Mouse (Mus musculus): ENCODE measurements around the gene Ptrh2.

The Ptrh2 gene

DNA sequence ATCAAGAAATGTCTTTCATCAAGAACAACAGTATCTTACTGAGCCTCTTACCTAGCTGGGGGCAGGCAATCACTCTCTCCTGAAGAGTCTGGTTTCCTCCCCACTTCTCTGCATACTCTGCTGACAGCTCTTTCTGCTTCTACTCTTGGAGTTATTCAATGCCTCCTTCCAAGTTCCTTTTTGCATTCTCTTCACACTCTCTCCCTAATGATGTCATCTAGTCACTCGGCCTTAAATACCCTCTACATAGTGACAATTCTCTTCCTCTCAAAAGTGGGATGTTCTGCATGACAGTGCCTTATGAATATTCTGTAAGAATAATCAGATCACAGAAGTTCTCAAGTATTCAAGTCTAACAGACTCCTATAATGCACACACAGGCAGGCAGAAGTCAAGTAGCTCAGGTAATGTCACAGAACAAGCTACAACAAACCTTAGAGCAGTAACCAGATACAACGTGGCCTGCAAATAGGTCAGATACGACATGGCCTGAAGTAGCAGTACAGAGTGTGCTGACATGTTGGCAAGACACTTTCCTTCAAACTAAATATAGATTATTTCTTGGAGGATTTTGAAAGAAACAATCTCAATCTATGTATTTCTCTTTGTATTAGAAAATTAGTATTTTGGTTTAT lies 12.6 kb upstream of the Ptrh2 start:
- no peak for DNase-seq (ENCODE audit: low read depth)

DNA sequence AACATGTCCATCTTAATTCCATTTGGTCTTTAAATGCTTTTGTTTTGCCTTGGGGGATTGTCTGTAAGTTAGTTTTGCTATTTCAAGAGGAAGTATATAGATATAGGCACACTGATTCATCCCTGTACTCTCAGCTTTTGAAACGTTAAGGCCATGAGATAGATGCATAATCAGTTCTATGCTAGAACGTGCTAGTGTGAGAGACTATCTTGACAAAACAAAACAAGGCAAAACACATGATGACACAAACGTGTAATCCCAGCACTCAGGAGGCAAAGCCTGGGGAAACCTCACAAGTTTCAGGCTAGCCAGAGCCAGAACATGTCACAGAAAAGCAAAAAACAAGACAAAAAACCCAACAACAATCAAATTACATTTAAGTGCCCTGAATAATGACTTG lies 11.0 kb upstream of the Ptrh2 start:
- no peak for DNase-seq (ENCODE audit: low read depth)

DNA sequence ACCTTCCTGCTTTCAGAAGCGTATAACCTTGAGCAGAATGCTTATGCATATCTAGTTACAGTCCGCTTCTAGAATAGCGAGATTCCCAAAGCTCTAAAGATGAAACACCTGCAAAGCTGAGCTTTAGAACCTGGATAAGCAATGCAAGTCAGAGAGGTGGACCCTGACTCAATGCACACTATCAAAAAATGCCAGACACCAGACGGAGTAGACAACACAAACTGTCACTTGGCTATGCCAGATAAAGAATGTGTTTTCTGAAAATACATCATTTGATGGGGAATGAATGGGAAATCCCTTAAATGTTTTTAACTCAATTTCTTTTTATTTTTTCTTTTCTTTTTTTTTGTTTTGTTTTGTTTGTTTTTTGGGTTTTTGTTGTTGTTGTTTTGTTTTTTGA lies 8.3 kb upstream of the Ptrh2 start:
- no peak for DNase-seq (ENCODE audit: low read depth)

DNA sequence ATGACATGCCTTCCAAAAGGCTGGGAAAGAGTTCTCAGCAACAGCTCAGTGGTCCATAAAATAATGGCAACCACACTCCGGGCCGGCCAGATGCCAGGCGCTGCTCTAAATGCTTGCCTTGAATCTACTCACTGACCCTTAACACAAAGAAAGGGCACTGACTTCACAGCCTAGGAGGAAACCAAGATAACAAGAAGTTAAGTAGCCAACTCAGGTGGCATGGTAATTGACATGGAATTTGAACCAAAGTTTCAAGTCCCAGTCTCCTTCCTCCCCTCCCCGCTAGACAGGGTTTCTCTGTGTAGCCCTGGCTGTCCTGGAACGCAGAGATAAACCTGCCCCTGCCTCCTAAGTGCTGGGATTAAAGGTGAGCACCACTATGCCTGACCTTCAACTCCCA lies 4.8 kb upstream of the Ptrh2 start:
- no peak for DNase-seq (ENCODE audit: low read depth)

DNA sequence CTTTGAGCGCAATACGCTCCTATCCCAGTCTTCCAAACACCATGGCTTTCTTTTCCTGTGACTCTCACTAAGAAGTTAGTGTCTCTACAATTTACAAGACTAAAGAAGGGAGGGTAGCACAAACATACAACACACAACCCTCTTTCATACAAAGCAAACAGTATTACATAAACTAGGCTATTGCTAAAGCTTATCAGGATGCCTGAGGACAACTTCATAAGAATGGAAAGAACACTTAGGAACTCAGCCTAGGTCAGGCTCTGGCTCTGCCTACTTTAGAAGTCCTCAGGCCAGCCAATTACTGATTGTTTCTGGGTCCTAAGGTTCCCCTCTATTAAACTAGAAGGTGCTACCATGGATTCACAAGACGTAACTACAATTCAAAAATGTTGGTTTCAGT lies 3.1 kb upstream of the Ptrh2 start:
- DNase-seq (ENCODE audit: low read depth): no peak

DNA sequence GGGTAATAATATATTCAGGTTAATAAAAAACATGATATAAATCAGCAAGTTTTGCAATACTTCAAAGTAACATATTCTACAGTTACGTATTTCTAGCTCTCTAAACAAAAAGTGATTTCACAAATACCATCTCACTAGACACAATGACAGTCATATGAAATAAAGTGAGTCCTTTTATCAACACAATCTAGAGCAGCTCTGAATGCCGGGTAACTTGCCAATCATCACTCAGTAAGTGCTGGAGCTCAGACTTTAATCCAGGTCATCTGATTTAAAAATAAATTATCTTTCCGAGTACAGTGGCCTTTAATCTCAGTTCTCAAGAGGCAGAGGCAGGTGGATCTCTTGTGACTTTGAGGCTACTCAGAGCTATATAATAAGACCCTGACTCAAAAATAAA lies 2.4 kb upstream of the Ptrh2 start:
- DNase-seq (ENCODE audit: low read depth): no peak

DNA sequence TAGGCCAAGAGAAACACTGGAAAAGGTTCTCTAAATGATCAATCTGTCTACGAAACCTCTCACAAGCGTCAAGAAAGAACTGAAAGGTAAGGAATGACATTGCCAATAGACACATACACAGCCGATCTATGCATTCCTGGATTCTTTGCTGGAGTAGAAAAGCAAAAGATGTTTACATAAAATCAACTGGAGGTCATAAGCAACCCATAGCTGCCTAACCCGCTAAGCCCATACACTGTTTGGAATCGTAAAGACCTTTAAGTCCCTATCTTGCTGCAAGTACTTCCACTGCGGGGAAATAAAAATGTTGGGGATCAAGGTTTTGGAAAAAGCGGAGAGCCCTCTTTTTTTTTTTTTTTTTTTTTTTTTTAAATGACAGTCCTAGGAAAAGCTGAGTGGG lies 924 bp upstream of the Ptrh2 start:
- DNase-seq (ENCODE audit: low read depth): no peak

DNA sequence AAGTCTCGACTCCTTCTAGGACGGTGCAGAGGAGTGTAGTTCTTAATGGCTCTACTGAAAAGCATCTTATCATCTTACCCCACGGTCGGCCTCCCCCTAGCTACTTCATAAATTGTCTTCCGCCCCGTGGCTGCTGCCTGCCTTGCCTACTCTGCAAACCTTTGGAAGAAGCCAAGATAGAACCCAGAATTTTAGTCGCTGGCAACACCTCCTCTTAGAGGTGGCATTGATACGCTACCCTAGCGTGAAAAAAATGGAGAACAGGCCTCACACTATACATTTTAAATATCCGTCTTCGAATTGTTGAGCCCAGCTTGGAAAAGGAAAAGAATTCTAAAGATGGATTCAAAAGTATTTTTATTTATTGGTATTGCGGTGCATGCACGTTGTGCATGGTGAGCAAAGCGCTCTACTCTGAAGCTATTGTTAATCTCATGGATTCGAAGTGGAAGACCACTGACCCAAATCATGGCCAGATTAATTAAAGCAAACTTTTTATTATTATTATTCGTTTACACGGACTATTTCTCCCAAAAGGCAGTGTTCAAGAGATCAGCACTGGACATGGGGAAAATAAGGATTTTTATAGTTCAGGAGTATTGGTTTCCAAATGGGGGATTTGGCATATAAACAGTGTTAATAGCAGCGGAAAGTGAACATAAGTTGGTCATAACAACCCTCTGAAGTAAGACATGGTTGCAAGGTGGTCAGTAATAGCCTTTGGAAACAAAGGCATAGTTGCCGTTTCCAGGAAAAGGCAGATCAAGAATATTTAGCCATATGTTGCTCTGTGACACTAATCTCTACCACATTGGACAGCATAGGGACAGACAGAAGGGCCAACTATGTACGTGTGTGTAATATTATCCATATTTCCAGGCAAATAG lies 584 bp downstream of the Ptrh2 start:
- DNase-seq (ENCODE audit: low read depth): no peak

DNA sequence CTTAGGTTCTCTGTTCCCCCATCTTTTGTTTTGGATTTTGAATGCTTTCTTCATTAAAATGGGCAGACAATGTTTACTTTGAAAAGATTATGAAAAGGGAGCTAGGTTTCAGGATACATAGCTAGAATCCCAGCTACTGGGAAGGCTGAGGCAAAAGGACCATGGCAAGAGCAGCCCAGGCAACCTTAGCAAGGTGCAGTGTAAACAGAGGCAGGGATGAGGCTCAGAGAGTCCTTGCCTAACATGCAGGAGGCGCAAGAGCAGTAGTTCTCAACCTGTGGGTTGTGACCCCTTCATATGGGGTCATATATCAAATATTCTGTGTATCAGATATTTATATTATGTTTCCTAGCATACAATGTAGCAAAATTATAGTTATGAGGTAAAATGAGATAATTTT lies 1.6 kb downstream of the Ptrh2 start:
- no peak for DNase-seq (ENCODE audit: low read depth)

DNA sequence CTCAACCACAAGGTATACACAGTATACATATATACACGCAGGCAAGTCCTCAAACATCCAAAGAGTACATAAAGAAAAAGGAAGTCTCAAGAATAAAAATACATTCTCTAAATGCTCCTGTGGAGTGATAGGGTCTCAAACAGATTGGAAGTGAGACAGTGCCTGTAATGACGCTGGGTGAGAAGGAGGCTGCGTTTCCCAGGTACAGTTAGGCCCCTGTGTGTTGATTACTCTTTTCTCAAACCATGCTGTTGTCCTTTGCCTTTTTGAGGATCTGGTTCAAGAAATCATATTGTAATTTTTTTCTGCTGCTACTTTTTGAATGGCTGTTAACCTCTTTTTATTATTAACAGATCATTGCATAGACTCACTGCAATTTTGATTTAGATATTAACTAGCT lies 6.6 kb downstream of the Ptrh2 start:
- no peak for DNase-seq (ENCODE audit: low read depth)

DNA sequence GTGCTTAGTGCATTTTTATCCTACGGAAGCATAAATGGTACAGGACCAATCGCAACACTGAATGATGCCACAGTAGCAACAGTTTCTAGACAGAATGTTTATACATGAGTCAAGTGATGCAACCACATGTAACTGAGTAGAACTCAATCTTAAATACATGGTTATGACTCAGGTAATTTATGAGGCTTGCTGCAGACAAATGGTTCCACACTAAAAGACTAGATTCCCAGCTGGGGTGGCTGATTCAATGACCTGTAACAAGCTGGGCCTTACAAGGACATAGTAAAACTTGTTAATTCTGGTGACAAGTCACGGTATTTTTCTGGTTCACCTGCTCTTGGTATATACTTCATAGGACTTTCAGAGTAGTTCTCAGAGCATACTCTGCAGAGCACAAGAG lies 7.7 kb downstream of the Ptrh2 start:
- no peak for DNase-seq (ENCODE audit: low read depth)

DNA sequence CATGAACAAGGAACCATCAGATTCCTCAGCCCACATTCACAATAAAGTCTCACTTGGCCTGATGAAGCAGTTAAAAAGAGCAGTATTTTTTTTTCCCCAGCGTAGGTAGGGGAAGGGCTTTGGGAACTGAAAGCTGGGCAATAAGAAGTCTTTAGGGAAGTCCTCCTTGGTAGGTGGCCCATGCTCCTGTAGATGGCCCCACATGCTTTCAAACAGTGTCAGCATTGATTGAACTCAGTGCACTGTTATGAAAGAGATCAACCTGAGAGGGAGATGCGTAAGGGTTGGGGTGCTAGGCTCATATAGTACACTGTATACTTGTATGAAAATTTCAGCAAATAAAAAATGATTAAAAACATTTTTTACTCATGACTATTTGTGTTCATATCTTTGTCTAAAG lies 8.2 kb downstream of the Ptrh2 start:
- DNase-seq (ENCODE audit: low read depth): no peak

DNA sequence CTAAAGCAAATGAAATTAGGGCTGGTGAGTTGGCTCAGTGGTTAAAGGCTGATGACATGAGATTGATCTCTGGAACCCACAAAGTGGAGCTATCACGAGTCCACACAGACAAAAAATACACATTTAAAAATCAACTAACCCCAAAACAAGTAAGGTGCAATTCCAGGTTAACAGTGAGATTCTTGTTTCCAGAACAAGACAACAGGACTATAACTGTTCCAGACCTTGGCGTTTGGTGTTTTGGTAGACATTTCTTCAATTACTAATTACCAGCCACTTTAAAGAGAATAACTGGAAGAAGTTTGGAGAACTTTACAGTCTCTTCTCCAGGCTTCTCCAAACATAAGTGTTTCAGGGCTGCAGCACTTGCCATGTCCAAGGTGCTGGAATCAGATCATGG lies 8.8 kb downstream of the Ptrh2 start:
- no peak for DNase-seq (ENCODE audit: low read depth)

DNA sequence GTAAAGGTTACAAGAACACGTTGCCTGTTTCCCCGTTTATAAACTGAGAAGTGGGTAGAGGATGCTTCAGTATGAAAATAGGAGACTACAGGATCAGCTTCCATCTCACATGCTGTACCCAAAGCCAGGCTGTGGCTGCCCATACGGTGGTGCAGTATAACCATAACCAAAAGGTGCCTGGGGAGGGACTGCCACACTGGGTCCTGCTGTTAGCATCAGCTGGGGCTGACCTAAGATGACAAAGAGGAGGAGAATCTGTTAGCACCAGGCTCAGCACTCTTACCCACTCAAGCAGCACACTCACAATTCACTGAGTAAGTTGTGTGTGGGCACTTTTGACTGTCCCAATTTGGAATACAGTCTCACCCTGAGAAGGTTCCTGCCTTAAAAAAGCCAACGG lies 11.7 kb downstream of the Ptrh2 start:
- DNase-seq (ENCODE audit: low read depth): no peak

DNA sequence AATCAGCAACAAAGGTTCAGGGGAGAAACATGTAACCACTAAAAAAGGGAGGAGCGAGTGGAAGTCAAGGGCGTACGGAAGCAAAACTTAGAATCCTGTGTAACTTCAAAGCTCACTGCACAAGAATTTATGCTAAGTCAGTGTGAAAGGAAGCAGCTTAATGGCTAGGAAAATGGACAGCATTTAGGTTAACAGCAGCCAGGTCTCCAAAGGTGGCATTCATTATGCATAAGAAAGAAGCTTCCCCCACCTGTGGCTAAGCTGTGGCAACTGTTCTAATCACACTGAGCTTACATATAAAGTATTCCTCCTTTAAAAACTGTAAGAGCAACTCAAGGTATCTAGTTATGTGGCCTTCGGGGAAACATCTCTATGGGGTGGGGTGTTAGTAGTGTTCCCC lies 17.4 kb downstream of the Ptrh2 start:
- DNase-seq (ENCODE audit: low read depth): no peak

DNA sequence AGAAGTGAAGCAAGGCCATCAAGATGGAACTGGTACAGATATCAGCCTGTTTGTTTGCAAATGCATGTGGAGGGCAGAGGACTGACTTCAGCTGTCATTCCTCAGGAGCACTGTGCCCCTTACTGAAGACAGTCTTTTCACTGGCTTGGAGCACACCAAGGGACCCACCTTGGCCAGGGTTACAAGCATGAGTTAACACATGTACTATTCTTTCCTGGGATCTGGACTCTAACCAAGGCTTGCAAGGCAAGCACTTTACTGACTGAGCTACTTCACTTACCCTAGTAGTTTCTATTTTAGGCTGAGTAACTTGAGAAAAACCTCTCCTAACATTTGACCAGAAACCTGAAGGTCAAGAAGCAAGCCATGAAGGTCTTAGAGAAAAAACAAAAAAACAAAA lies 30.8 kb downstream of the Ptrh2 start:
- DNase-seq (ENCODE audit: low read depth): no peak

DNA sequence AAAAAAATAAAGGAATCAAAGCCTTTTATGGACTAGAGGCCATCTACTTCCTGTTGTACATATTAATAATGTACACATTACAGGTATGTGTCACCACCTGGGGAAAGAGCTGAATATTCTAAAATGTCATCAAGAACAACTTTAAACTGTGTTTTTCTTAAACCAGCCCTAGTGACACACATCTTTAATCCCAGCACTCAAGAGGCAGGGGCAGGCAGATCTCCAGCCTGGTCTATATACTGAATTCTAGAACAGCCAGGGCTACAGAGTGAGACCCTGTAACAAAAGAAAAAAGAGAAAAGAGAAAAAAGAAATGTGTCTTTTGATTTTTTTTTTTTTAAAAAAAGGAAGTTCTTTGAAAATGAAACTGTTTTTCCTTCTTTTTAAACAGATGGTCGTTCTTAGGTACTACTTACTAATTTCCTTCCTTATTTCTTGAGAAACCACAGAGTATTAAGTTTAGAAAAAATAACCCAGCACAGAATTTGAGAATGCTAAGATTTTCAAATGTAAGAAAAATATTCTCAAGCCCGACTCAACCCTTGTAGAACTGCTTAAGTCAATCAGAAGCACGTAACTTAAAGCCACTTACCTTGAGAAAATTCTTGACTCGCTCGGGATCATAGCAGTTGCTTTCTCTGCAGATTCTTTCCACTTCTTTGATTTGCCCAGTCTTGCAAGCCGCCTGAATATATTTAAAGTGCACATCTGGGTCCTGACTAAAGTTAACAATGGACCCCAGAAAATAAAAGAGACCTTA lies 33.7 kb downstream of the Ptrh2 start:
- DNase-seq (ENCODE audit: low read depth): no peak

DNA sequence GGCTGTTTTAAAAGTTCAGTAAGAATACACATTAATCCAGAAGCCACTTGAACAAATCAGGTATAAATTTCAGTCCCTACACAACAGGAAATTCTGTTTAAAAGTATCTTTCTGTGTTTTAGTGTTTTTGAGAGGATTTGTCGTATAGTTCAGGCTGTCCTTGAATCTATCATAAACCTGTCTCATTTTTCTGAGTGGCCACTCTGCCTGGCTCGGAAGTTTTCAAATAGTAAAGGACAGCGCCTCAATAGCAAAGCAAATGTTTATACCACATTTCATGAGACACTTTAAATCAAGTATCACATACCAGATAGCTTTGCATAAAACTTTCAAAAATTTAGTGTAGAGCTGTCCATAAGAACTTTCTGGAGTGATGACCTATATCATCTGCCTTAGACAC lies 34.6 kb downstream of the Ptrh2 start:
- DNase-seq (ENCODE audit: low read depth): no peak

DNA sequence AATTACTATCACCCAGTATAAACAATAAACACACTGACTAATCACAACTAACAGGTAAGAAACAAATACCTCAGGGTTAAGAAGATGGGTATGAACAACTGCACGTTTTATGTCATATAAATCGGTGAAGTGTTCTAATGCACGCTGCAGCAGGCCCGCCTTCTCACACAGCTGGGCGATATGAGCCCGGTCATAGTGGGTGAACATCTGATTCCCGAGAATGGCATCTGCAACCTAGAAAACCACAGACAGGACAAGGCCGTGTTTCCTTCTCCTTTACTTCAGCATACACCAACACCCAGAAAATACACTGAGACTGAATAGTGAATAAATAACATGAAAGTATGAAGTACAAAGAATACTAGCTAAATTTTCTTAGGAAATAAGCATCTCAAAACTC lies 35.6 kb downstream of the Ptrh2 start:
- DNase-seq (ENCODE audit: low read depth): no peak

DNA sequence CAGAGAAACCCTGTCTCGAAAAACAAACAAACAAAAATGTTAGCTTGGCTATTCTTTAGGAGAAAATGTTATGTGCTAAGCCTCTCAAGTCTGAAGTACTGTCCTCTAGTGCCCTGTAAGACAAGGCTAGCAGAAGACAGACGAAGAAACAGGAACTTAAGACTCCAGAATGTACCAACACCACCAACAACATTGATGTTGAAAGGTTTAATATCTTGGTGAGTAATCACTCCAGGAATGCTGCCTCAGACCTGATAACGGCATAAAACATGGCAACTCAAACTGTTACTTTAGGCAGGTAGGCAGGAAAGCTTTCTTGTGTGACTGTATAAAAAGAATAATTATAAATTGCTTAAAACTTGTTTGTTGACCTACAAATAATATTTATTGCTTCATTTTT lies 40.2 kb downstream of the Ptrh2 start:
- DNase-seq (ENCODE audit: low read depth): no peak

DNA sequence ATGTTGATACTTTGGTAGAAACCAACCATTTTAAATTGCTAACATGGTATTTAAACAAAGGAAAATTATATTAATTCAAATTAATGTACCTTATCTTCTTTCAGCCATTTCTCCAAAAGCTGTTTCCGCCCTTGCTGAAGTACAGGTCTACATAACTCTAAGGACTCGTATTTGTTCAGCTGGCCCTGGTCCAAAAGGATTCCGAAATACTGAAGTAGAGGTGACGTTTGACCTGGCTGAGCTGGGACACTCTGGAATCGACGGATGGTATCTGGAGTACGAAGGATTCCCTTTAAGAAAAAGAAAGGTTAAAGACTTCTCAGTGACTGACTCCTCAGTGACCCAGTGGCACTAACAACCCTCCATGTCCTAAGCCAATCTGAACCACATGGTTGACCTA lies 41.2 kb downstream of the Ptrh2 start:
- no peak for DNase-seq (ENCODE audit: low read depth)

DNA sequence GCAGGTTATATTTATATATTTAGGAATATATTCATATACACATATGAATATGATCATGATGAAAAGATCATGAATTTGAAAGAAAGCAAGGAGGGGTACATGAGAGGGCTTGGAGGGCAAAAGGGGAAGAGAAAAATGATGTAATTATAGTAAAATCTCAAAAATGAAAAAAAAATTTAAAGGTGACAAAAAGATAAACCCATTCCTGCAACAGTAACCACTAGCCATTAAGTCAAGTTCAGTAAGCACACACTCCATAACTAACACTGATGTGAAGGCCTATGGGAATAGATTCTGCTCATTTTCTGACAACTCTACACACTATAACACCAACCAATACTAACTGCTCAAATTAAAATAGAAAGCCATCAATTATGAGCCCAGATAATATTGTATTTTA lies 41.8 kb downstream of the Ptrh2 start:
- no peak for DNase-seq (ENCODE audit: low read depth)

DNA sequence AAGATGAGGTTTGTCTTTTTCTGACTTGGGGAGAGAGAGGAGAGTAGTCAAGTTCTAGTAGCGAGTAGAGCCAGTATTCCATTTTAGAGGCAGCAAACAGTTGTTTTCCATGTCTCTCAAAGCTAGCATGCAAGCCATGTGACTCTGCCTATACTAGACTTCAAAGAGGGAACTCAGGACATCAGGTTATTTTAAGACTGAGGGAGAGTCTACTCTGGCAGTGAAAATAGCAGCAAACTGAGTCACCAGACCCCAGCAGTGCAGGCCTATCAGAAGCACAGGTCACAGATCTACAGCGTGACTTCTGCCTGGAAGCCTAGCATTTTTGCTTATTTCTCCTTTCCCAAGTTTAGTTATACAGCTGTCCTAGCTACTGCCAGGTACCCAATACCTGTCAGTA lies 47.7 kb downstream of the Ptrh2 start:
- no peak for DNase-seq (ENCODE audit: low read depth)
